Mouse (Mus musculus) spleen, adult 2 months (tissue): ENCODE results near the gene Ndufv3.

Experiments used
- CTCF ChIP-seq: fragments of 200-500 bp; IDR thresholded peaks from 2 replicates; pipeline ENCODE4 v1.5.1; 2011; ENCODE audit warnings: mild to moderate bottlenecking, inconsistent platforms; ENCODE audit not compliant: insufficient read depth, insufficient read length, insufficient replicate concordance; ENCODE audit errors: extremely low read depth
- POLR2A ChIP-seq: fragments of 200-500 bp; IDR thresholded peaks from 2 replicates; pipeline ENCODE4 v1.6.1; 2011; ENCODE audit warnings: low read depth, low read length, inconsistent platforms

- TF ChIP-seq CTCF, result no peak
- no peak for TF ChIP-seq POLR2A
Measured at GRCm38 (mm10) chr17:31521948-31522347, 2.0 kb downstream of the Ndufv3 start.
